Mouse (Mus musculus) heart, postnatal 0 days (tissue): ENCODE results near the gene Armc10.

Source experiments
- CTCF ChIP-seq: IDR thresholded peaks from 2 replicates; pipeline ENCODE4 v1.5.1; 2016; ENCODE audit warnings: antibody characterized with exemption, control low read depth, low read depth
- EP300 ChIP-seq: IDR thresholded peaks from 2 replicates; pipeline ENCODE4 v1.6.1; 2016; ENCODE audit warnings: antibody characterized with exemption, low read depth

DNA sequence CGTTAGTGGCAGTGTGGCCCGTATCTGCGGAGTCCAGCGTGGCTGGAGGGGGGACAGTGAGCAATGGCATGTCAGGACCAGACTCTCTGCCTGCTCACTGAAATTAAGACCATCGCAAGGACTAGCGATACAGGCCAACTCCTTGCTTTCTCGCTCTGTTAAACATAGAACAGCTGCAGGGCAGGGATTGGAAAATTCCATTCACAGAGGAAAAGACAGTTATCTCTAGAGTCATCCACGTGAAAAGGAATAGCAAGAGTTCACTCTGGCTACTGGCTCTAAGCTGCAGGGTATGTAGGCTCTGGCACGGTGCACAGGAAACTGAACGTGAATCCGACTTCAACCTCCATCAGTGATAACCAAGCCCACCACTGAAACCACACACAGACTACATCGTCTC lies 29.4 kb downstream of the Armc10 start:
- TF ChIP-seq CTCF = no peak
- no peak for TF ChIP-seq EP300
